Mouse (Mus musculus) spleen, adult 18-20 months (tissue): Measurements from ENCODE around the gene Syngr2.
A peak's percentile ranks its signal among the peaks of the same experiment; 100 is the strongest.
"Not testable (repeated sequence)": the region's sequence is repeated elsewhere in the genome, so short reads cannot be mapped to it uniquely, and the experiment has no call there.

Experiments used
- DNase-seq, 2 experiments: peaks; one replicate each; pipeline ENCODE4 v3.0.0; 2022; ENCODE audit warnings: mixed read lengths in 2 of 2

Gene Syngr2

GRCm38 (mm10) chr11:117813867-117814266 is 4.4 kb downstream of the Syngr2 start:
- no peak for DNase-seq

- DNase-seq = no peak
Observed at GRCm38 (mm10) chr11:117814704-117815366, 5.4 kb downstream of the Syngr2 start.

- not testable (repeated sequence) for DNase-seq
Observed at GRCm38 (mm10) chr11:117815850-117816249, 6.4 kb downstream of the Syngr2 start.

GRCm38 (mm10) chr11:117816389-117816996 is 7.0 kb downstream of the Syngr2 start:
- no peak for DNase-seq

- no peak for DNase-seq
Observed at GRCm38 (mm10) chr11:117819095-117819494, 9.6 kb downstream of the Syngr2 start.

GRCm38 (mm10) chr11:117820173-117820572 is 10.7 kb downstream of the Syngr2 start:
- no peak for DNase-seq

GRCm38 (mm10) chr11:117821868-117822267 is 12.4 kb downstream of the Syngr2 start:
- DNase-seq = no peak

- DNase-seq = no peak
Observed at GRCm38 (mm10) chr11:117822728-117823241, 13.3 kb downstream of the Syngr2 start.

- no peak for DNase-seq
Observed at GRCm38 (mm10) chr11:117823411-117823810, 13.9 kb downstream of the Syngr2 start.

GRCm38 (mm10) chr11:117824060-117824969 is 14.8 kb downstream of the Syngr2 start:
- peak; percentile 63 to 78 for DNase-seq

- DNase-seq = peak; percentile 38 to 47
Observed at GRCm38 (mm10) chr11:117825333-117826101, 16.0 kb downstream of the Syngr2 start, which contains the start of the genes Afmid and Tk1. Gene Afmid (plus strand): TSS chr11:117825924. Gene Tk1 (minus strand): TSS chr11:117826092.

GRCm38 (mm10) chr11:117826164-117826563 is 16.7 kb downstream of the Syngr2 start:
- DNase-seq = no peak

GRCm38 (mm10) chr11:117826916-117827315 is 17.4 kb downstream of the Syngr2 start:
- DNase-seq = no peak

GRCm38 (mm10) chr11:117827386-117827785 is 17.9 kb downstream of the Syngr2 start:
- DNase-seq = no peak

GRCm38 (mm10) chr11:117828149-117828887 is 18.9 kb downstream of the Syngr2 start:
- peak; percentile 62 to 71 for DNase-seq

- DNase-seq = no peak
Observed at GRCm38 (mm10) chr11:117828888-117829604, 19.6 kb downstream of the Syngr2 start.

GRCm38 (mm10) chr11:117829671-117830215 is 20.3 kb downstream of the Syngr2 start:
- no peak for DNase-seq

- DNase-seq = no peak
Observed at GRCm38 (mm10) chr11:117830401-117830800, 20.9 kb downstream of the Syngr2 start.

GRCm38 (mm10) chr11:117832086-117832969 is 22.9 kb downstream of the Syngr2 start:
- peak; percentile 84 to 94 for DNase-seq
